Mouse (Mus musculus) 3T3-L1 (cell line): ENCODE data around the gene Gpr62.

Experiments
- DNase-seq: peaks from one replicate; pipeline ENCODE4 v3.0.0-alpha.2; 2015; ENCODE audit warnings: low read depth, low spot score

Gpr62 gene

GRCm38 (mm10) chr9:106475046-106475445, 9.3 kb upstream of the Gpr62 start:
- DNase-seq, result peak; percentile 68

- peak; percentile 89 for DNase-seq
Observed at GRCm38 (mm10) chr9:106474456-106474855, 8.7 kb upstream of the Gpr62 start.

GRCm38 (mm10) chr9:106473753-106474105, 8.0 kb upstream of the Gpr62 start:
- no peak for DNase-seq

DNA sequence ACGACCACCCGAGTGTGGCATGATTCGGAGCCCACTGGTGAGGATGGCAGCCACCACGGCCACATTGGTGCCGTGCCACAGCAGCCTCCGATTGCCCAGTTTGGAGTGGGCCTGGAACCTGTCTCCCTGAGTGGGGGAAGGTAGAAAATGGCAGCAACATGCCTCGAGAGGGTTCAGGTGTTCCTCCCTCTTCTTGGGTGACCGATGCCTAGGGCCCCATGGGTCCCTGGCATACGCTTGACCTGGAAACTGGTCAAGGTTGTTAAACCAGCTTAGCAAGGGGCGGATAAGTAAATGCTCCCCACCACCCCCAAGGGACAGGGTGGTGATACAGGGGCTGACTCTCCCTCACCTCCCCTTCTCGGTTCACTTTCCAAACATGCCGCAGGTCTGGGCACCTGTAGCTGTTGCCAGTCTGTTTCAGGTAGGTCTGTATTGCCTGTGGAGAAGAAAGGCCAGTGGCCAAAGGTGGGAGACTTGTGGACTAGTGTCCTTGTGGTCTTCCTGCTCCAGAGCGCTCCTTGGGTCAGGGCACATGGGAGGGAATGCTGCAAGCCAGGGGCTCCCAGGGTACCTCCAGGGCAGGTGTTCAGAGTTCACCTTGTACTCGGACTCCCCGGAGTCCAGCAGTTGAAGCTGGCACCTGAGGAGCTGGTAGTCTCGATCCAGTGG, 7.5 kb upstream of the Gpr62 start:
- DNase-seq, result no peak

DNA sequence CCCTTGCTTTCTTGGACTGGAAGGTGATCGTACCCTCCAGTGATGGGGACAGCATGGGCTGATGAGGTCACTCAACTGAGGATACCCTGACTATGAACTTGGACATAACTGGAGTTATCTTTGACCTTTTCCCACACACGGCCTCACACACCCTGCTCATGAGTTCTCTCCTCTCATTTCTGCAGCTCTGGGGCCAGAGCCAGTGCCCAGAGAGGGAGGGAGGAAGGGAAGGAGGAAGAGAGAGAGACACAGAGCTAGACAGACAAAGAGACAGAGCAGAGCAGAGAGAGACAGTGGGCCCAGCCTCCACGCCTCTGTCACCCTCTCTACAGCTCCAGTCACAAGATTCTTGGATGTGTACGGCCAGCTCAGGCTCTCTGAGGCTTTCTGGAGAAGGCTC, 6.6 kb upstream of the Gpr62 start:
- DNase-seq, result no peak

- no peak for DNase-seq
Observed at GRCm38 (mm10) chr9:106471892-106472291, 6.2 kb upstream of the Gpr62 start.

GRCm38 (mm10) chr9:106470991-106471750, 5.4 kb upstream of the Gpr62 start:
- DNase-seq, result no peak

DNA sequence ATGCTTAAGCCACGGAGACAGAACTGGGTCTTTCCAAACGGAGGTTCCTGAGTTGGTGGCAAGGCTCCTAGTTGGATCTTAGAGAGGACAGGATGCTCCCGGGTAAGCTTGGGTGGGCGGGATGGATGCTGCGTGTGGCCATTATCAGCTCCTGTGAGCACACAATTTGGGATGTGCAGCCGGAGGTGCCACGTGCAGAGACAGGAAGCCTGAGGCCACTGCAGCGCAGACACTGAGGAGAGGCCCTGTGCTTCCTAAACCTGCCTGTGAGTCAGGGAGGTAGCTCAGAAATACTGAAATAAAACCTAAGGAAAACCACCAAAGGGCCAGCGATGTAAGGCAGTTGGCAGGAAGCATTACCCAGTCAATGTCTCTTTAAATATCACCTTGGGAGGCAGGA, 4.0 kb upstream of the Gpr62 start:
- DNase-seq, result no peak

DNA sequence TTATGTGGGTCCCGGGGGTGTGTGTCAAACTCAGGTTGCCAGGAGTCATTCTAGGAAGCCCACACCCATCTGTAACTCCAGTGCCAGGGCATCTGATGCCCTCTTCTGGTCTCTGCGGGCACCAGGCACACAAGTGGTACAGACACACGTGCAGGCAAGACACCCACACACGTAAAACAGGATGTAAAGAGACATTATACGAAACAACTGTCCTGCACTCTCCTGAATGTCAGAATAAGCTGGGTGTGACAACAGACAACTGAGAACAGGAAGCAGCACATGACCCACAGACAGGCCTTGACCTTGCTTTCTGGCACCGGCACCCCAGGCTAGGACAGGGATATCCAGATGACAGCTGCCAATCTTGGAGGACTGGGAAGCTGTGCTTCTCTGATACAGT, 3.6 kb upstream of the Gpr62 start:
- no peak for DNase-seq

GRCm38 (mm10) chr9:106467746-106468145, 2.0 kb upstream of the Gpr62 start:
- no peak for DNase-seq

DNA sequence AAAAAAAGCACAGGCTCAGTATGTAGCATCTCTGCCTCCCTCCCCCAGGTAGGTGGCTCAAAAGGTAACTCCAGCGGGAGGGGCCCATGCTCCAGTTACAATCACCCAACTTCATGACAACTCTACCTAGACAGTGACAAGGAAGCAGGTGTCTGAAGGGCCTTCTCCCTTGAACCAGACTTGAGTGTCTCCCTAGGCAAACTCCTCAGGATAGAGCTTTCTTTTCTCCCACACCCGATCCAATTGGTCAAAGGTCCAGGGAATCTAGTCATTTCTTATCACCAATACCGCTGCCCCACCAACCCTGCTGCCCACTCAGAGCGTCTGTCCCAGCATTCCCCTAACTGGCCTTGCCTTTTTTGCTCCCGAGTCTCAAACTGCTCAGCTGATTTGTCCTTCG, 983 bp upstream of the Gpr62 start:
- no peak for DNase-seq

GRCm38 (mm10) chr9:106464751-106465541, 792 bp downstream of the Gpr62 start:
- DNase-seq, result no peak

GRCm38 (mm10) chr9:106463122-106464063, 2.3 kb downstream of the Gpr62 start:
- no peak for DNase-seq

- no peak for DNase-seq
Observed at GRCm38 (mm10) chr9:106462430-106462800, 3.3 kb downstream of the Gpr62 start.

DNA sequence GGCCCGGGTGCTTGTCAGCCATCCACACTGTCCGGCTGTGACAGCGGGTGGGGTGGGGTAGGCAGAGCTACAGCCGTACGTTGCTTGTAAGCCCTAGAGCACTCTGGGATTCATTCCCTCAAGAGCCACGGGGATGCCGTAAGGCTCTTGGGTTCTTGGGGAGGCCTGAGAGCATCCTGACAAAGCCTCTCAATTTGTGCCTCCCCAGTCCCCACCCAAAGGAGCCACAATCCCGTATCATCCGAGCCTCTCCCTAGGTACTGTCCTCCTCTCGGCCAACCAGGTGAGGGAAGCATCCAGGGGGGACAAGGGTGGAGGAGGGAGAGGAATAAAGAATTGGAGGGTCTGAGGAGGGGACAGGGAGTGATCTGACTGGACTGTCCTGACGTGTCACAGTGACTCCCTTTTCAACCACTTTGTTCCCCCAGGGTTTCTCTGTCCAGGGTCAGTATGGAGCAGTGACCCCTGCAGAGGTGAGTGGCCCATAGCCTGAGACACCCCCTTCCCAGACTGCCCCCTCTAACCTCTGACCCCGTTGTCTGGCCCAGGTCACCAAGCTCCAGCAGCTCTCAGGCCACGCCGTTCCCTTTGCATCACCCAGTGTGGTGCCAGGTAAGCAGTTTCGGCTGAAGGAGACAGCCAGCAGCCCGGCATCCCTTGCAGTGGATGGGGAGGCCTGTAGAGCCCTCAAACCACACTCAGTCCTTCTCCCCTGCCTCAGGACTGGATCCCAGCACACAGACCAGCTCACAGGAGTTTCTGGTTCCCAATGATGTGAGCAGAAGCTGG, 3.9 kb downstream of the Gpr62 start:
- no peak for DNase-seq

- DNase-seq, result no peak
Observed at GRCm38 (mm10) chr9:106461026-106461415, 4.7 kb downstream of the Gpr62 start.

- DNase-seq, result no peak
Observed at GRCm38 (mm10) chr9:106460401-106461025, 5.2 kb downstream of the Gpr62 start.

- no peak for DNase-seq
Observed at GRCm38 (mm10) chr9:106459946-106460345, 5.8 kb downstream of the Gpr62 start.

GRCm38 (mm10) chr9:106457920-106458319, 7.8 kb downstream of the Gpr62 start:
- no peak for DNase-seq

DNA sequence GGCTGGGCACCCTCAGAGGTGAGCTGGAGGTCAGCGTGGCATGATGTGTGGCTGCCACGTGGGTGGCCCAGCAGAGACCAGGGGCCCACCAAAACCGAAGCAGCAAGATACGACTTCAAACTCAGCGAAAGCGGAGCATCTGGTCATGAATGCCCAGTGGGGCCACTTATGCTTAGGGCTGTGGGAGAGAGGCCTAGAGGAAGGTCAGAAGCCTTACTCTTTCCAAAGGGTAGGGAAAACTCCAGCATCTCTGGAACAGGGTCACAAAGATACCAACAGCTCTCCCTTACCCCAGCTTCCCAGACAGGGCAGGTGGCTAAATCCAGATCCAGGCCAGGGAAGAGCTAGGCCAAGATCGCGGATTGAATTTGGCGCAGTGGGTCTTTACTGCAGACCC, 8.6 kb downstream of the Gpr62 start:
- DNase-seq, result no peak
